Mouse (Mus musculus) E14TG2a.4 (cell line): ENCODE measurements around the gene H2-Oa.
A peak's percentile ranks its signal among the peaks of the same experiment; 100 is the strongest.

Experiments
- H3K27me3 ChIP-seq: 2 replicates; pipeline ENCODE4 v1.6.1; 2014; ENCODE audit warnings: low read length, control low read depth; ENCODE audit not compliant: insufficient read depth
- H3K36me3 ChIP-seq: 2 replicates; pipeline ENCODE4 v1.6.1; 2014; ENCODE audit warnings: low read length, control low read depth; ENCODE audit not compliant: insufficient read depth
- H3K4me1 ChIP-seq: replicated peaks from 2 replicates; pipeline ENCODE4 v1.6.1; 2014; ENCODE audit warnings: low read depth, low read length, control low read depth
- H3K4me3 ChIP-seq: replicated peaks from 2 replicates; pipeline ENCODE4 v1.5.1; 2014; ENCODE audit warnings: mild to moderate bottlenecking, low read length
- H3K9me3 ChIP-seq: 2 replicates; pipeline ENCODE4 v1.6.1; 2014; ENCODE audit warnings: low read length, control low read depth
- CTCF ChIP-seq: conservative IDR thresholded peaks from 2 replicates; pipeline ENCODE4 v1.5.1; 2014; ENCODE audit warnings: low read length
- NANOG ChIP-seq: IDR thresholded peaks from 2 replicates; pipeline ENCODE4 v1.6.1; 2014; ENCODE audit warnings: borderline replicate concordance, low read length, mixed read lengths
- POU5F1 ChIP-seq: IDR thresholded peaks from 2 replicates; pipeline ENCODE4 v1.6.1; 2014; ENCODE audit warnings: low read length, borderline replicate concordance

H2-Oa gene

GRCm38 (mm10) chr17:34107109-34107867, 15.1 kb downstream of the H2-Oa start:
- Histone ChIP-seq H3K9me3 (no peaks in the 10 kb centered on the region), H3K4me1 (peaks cover 23% of the 10 kb centered on the region), H3K4me3 (no peak overlapping the region), H3K36me3 (peaks cover 40% of the 10 kb centered on the region), H3K27me3 (peaks cover 9% of the 10 kb centered on the region)
- TF ChIP-seq NANOG: no peak
- no peak for TF ChIP-seq CTCF
- no peak for TF ChIP-seq POU5F1

DNA sequence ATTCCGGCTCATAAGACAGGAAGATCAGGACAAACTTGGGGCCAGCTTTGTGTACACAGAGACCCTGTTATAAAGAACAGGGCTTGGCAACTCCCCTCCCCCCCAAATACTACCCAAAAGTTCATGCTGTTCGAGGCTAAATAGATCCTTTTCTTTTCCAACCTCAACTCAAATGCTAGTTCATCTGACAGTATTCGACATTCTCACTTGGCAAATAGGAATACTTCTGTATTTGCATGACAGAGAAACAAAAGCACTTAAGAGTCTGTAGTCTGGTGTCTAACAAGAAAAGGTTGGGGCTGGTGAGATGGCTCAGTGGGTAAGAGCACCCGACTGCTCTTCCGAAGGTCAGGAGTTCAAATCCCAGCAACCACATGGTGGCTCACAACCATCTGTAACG, 16.3 kb downstream of the H2-Oa start:
- peaks cover 34% of the 10 kb centered on the region for H3K4me1 ChIP-seq
- H3K4me3 ChIP-seq: no peak overlapping the region
- no peaks in the 10 kb centered on the region for H3K9me3 ChIP-seq
- peaks cover 52% of the 10 kb centered on the region for H3K36me3 ChIP-seq
- no peak for TF ChIP-seq CTCF
- TF ChIP-seq POU5F1: no peak
- no peak for TF ChIP-seq NANOG
- H3K27me3 ChIP-seq: peaks cover 8% of the 10 kb centered on the region

GRCm38 (mm10) chr17:34109038-34109805, 17.1 kb downstream of the H2-Oa start:
- peaks cover 4% of the 10 kb centered on the region for H3K27me3 ChIP-seq
- peaks cover 42% of the 10 kb centered on the region for H3K4me1 ChIP-seq
- no peak overlapping the region for H3K4me3 ChIP-seq
- TF ChIP-seq NANOG (no peak), CTCF (peak; percentile 27; the same call in 1 of the 2 replicates), POU5F1 (no peak)
- peaks cover 60% of the 10 kb centered on the region for H3K36me3 ChIP-seq
- H3K9me3 ChIP-seq: no peaks in the 10 kb centered on the region

DNA sequence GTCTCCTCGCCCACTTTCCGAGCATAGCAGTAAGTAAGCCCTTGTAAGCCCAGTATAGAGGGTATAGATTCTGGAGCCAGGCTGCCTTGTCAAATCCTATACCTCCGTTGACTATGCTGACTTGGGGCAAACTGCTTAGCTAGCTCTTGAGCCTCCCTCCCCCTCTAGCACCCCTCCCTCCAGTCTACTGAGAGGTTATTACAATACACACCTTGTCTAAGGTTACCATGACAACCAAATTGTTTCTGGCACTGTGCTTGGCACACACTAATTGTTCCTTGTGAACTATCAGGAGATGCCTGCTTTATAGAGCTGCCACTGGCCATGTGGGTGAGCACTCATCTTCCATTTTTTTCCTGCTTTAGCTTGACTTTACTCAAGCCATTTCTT, 17.7 kb downstream of the H2-Oa start:
- TF ChIP-seq NANOG (no peak), POU5F1 (no peak), CTCF (no peak)
- Histone ChIP-seq H3K9me3 (no peaks in the 10 kb centered on the region), H3K4me1 (peaks cover 48% of the 10 kb centered on the region), H3K36me3 (peaks cover 66% of the 10 kb centered on the region), H3K27me3 (no peaks in the 10 kb centered on the region), H3K4me3 (no peak overlapping the region)

- Histone ChIP-seq H3K27me3 (no peaks in the 10 kb centered on the region), H3K36me3 (peaks cover 71% of the 10 kb centered on the region), H3K4me3 (no peak overlapping the region), H3K9me3 (no peaks in the 10 kb centered on the region), H3K4me1 (peaks cover 53% of the 10 kb centered on the region)
- TF ChIP-seq NANOG: no peak
- TF ChIP-seq CTCF: no peak
- TF ChIP-seq POU5F1: no peak
Observed at GRCm38 (mm10) chr17:34110309-34110708, 18.2 kb downstream of the H2-Oa start.

- H3K4me3 ChIP-seq: peak overlapping the region; percentile 99
- TF ChIP-seq CTCF (no peak), NANOG (no peak), POU5F1 (no peak)
- H3K9me3 ChIP-seq: no peaks in the 10 kb centered on the region
- peaks cover 98% of the 10 kb centered on the region for H3K36me3 ChIP-seq
- no peaks in the 10 kb centered on the region for H3K27me3 ChIP-seq
- peaks cover 66% of the 10 kb centered on the region for H3K4me1 ChIP-seq
Observed at GRCm38 (mm10) chr17:34114114-34114513, 22.0 kb downstream of the H2-Oa start.

DNA sequence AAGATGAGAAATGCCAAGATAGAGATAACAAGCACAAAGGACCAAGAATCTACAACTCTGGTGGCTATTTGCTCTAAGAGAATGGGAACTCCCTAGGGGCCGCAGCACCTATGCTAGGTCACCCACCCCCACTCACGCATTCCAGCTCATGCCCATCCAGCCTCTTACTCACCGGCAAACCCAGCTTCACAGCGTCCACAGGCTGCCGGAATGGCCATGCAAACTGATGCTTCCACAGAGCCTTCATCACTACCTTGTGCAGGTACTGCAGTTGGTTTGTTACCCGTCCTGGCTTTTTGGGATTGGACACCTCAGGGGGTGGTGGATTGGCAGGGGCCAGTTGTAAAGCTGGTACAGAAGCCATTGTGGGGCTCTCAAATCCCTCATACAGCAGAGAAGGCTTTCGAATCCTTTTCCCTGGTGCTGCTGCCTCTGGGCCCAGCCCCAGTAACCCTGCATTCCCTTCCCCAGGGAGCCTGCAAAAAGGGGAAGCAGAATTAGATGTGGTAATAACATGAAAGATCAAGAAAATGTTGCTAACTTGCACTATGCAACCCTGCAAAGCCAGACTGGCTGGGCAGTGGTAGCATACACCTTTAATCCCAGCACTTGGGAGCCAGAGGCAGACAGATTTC, 24.7 kb downstream of the H2-Oa start:
- H3K27me3 ChIP-seq: no peaks in the 10 kb centered on the region
- TF ChIP-seq POU5F1 (no peak), NANOG (no peak), CTCF (no peak)
- H3K4me3 ChIP-seq: peak overlapping the region; percentile 99
- peaks cover 70% of the 10 kb centered on the region for H3K36me3 ChIP-seq
- peaks cover 53% of the 10 kb centered on the region for H3K4me1 ChIP-seq
- no peaks in the 10 kb centered on the region for H3K9me3 ChIP-seq
